Mouse (Mus musculus) heart, embryonic 10.5 days (tissue): ENCODE measurements at regions not wholly inside any gene's neighbourhood (a gene's known extent, or its start where the extent isn't known, plus 50 kb on each side); places are given as distances from the start of the nearest gene placed in this dataset.

Experiments
- DNase-seq: peaks from one replicate; pipeline ENCODE4 v3.0.0-alpha.2; 2017; ENCODE audit warnings: low spot score
- H3K27ac ChIP-seq: fragments of 300-500 bp; sonication (generic); 2 replicates; pipeline ENCODE4 v1.5.1; 2016; ENCODE audit warnings: mild to moderate bottlenecking
- H3K27me3 ChIP-seq: fragments of 300-500 bp; sonication (generic); 2 replicates; pipeline ENCODE4 v1.6.1; 2016; ENCODE audit warnings: mild to moderate bottlenecking; ENCODE audit not compliant: poor library complexity, insufficient read depth, severe bottlenecking
- H3K36me3 ChIP-seq: fragments of 300-500 bp; sonication (generic); 2 replicates; pipeline ENCODE4 v1.6.1; 2016; ENCODE audit warnings: mild to moderate bottlenecking, moderate library complexity
- H3K4me1 ChIP-seq: fragments of 300-500 bp; sonication (generic); 2 replicates; pipeline ENCODE4 v1.6.1; 2016; ENCODE audit warnings: mild to moderate bottlenecking
- H3K4me3 ChIP-seq: fragments of 300-500 bp; sonication (generic); 2 replicates; pipeline ENCODE4 v1.5.1; 2016; ENCODE audit warnings: mild to moderate bottlenecking, moderate library complexity
- H3K9me3 ChIP-seq: fragments of 300-500 bp; sonication (generic); 2 replicates; pipeline ENCODE4 v1.6.1; 2016; ENCODE audit warnings: mild to moderate bottlenecking, moderate library complexity
- WGBS: fragments of 180-500 bp; shearing (Covaris S2); methylation state at CpG from one replicate; pipeline ENCODE4 v1.1.7; 2016; 5-methylcytosine and 5-hydroxymethylcytosine counted together

GRCm38 (mm10) chr2:10757202-10757840 is 387.0 kb downstream of the Sfmbt2 start:
- Histone ChIP-seq H3K27me3 (no peaks in the 10 kb centered on the region), H3K27ac (no peak overlapping the region), H3K36me3 (no peaks in the 10 kb centered on the region), H3K4me3 (no peak overlapping the region), H3K4me1 (0 out of 2 replicates have a peak, but pooled peaks cover 11% of the 10 kb centered on the region), H3K9me3 (no peaks in the 10 kb centered on the region)
- WGBS = 65% methylated on average over 8 of the region's 8 CpGs
- DNase-seq = no peak

- 84% methylated on average over 1 of the region's 1 CpGs for WGBS
- H3K27me3 ChIP-seq = no peaks in the 10 kb centered on the region
- no peaks in the 10 kb centered on the region for H3K36me3 ChIP-seq
- H3K9me3 ChIP-seq = no peaks in the 10 kb centered on the region
- DNase-seq = no peak
- no peak overlapping the region for H3K4me3 ChIP-seq
- H3K27ac ChIP-seq = no peak overlapping the region
- H3K4me1 ChIP-seq = 0 out of 2 replicates have a peak, but pooled peaks cover 11% of the 10 kb centered on the region
Observed at GRCm38 (mm10) chr2:10757886-10758285, 387.6 kb downstream of the Sfmbt2 start.

DNA sequence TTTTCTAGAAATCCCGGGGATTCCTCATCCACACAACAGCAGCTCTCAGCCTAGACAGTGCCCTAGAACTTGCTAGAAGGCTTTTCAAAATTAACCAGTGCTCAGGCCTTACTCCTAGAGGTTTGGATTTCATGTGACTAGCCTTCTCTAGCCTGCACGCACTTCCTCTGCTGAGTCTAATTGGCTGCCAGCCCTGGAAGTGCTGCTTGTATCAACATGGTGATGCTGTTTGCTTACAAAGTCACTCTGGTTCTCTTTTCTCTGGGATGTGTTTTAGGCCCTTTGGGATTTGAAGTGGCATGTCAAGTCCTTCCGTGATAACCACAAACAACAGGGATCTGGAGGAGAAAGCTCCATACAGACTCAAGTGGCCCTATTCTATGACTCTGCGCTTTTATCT is 391.9 kb downstream of the Sfmbt2 start:
- Histone ChIP-seq H3K4me1 (0 out of 2 replicates have a peak, but pooled peaks cover 2% of the 10 kb centered on the region), H3K4me3 (no peak overlapping the region)

GRCm38 (mm10) chr2:10783071-10783470 is 388.8 kb upstream of the Prkcq start:
- H3K27ac ChIP-seq = no peak overlapping the region
- no peaks in the 10 kb centered on the region for H3K4me1 ChIP-seq
- H3K9me3 ChIP-seq = no peaks in the 10 kb centered on the region
- no peaks in the 10 kb centered on the region for H3K27me3 ChIP-seq
- WGBS = 56% methylated on average over 7 of the region's 7 CpGs
- no peaks in the 10 kb centered on the region for H3K36me3 ChIP-seq
- no peak overlapping the region for H3K4me3 ChIP-seq
- no peak for DNase-seq

More for the DNA sequence above, 391.9 kb downstream of the Sfmbt2 start:
- Histone ChIP-seq H3K36me3 (no peaks in the 10 kb centered on the region), H3K9me3 (no peaks in the 10 kb centered on the region), H3K27me3 (no peaks in the 10 kb centered on the region), H3K27ac (no peak overlapping the region)
- 51% methylated on average over 4 of the region's 4 CpGs for WGBS
- DNase-seq = no peak

DNA sequence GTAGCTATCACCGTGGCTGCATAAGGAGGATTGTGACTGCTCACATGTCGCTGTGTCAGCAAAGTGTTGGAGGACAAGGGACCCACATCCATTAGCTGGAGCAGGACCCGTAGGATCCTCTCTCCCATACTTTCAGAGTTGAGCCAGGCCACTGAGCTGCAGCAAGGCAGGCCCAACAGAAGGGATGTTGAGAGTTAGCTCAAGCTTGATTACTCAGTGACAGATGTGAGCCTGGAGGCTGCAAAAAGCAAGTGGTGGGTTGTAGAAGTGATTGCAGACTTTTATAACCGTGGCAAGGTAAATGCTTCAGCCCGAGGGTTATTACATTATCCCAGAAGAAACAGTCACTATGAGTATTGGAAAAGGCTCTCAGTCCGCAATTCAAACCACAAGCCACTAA is 388.3 kb upstream of the Prkcq start:
- no peak overlapping the region for H3K27ac ChIP-seq
- no peak for DNase-seq
- no peaks in the 10 kb centered on the region for H3K9me3 ChIP-seq
- H3K4me3 ChIP-seq = no peak overlapping the region
- no peaks in the 10 kb centered on the region for H3K36me3 ChIP-seq
- no peaks in the 10 kb centered on the region for H3K27me3 ChIP-seq
- H3K4me1 ChIP-seq = no peaks in the 10 kb centered on the region
- WGBS = 82% methylated on average over 6 of the region's 6 CpGs

- H3K9me3 ChIP-seq = no peaks in the 10 kb centered on the region
- H3K27ac ChIP-seq = no peak overlapping the region
- WGBS = 38% methylated on average over 2 of the region's 2 CpGs
- no peak for DNase-seq
- no peaks in the 10 kb centered on the region for H3K36me3 ChIP-seq
- no peaks in the 10 kb centered on the region for H3K27me3 ChIP-seq
- H3K4me1 ChIP-seq = no peaks in the 10 kb centered on the region
- H3K4me3 ChIP-seq = no peak overlapping the region
Observed at GRCm38 (mm10) chr2:10784266-10784665, 387.6 kb upstream of the Prkcq start.

- no peaks in the 10 kb centered on the region for H3K4me1 ChIP-seq
- 18% methylated on average over 2 of the region's 2 CpGs for WGBS
- H3K27me3 ChIP-seq = no peaks in the 10 kb centered on the region
- H3K9me3 ChIP-seq = no peaks in the 10 kb centered on the region
- no peak for DNase-seq
- no peaks in the 10 kb centered on the region for H3K36me3 ChIP-seq
- H3K4me3 ChIP-seq = no peak overlapping the region
- H3K27ac ChIP-seq = no peak overlapping the region
Observed at GRCm38 (mm10) chr2:10785156-10785555, 386.8 kb upstream of the Prkcq start.

DNA sequence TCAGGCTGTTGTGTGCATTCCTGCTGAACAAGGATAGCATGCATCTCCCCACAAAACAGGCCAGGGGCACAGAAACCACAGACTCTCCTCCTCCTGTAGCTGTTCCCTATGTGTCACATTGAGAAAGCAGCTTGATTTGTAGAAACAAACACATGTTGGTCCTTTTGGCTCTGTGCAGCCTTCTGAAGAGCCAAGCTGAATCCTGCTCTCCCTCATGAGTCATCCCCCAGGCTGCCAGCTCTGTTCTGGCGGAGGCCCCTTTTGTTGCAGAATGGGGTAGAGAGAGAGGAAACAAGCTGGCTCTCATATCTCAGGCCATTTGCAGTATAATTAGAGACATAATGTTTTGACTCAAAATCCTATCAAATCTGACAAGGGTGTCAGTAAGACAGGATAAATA is 383.4 kb upstream of the Prkcq start:
- H3K27me3 ChIP-seq = no peaks in the 10 kb centered on the region
- 37% methylated on average over 1 of the region's 1 CpGs for WGBS
- no peak overlapping the region for H3K27ac ChIP-seq
- H3K4me1 ChIP-seq = no peaks in the 10 kb centered on the region
- H3K36me3 ChIP-seq = no peaks in the 10 kb centered on the region
- H3K4me3 ChIP-seq = no peak overlapping the region
- no peak for DNase-seq
- no peaks in the 10 kb centered on the region for H3K9me3 ChIP-seq

- DNase-seq = no peak
- no peak overlapping the region for H3K4me3 ChIP-seq
- no peaks in the 10 kb centered on the region for H3K27me3 ChIP-seq
- H3K4me1 ChIP-seq = no peaks in the 10 kb centered on the region
- H3K9me3 ChIP-seq = no peaks in the 10 kb centered on the region
- H3K36me3 ChIP-seq = no peaks in the 10 kb centered on the region
- H3K27ac ChIP-seq = no peak overlapping the region
Observed at GRCm38 (mm10) chr2:10791233-10791632, 380.7 kb upstream of the Prkcq start.

DNA sequence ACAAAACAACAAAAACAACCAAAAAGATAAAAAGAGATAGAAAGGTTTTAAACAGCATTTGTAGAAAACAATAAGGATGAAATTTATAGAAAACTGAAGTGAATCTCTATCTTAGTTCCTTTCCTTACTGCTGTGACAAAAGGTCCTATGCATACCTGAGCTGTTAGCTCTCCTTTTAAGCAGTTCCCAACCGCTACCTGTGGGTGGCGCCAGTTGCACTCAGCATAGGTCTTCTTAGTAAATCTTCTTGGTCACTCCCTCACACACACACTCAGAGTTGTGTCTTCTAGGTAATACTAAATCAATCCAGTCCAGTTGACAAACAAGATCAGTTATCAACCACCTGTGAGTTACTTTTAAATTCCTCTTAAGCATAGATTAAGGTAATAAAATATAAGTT is 355.5 kb upstream of the Prkcq start:
- no peak overlapping the region for H3K4me3 ChIP-seq
- H3K9me3 ChIP-seq = no peaks in the 10 kb centered on the region
- no peaks in the 10 kb centered on the region for H3K36me3 ChIP-seq
- H3K27me3 ChIP-seq = no peaks in the 10 kb centered on the region
- no peaks in the 10 kb centered on the region for H3K4me1 ChIP-seq
- 24% methylated on average over 2 of the region's 2 CpGs for WGBS
- H3K27ac ChIP-seq = no peak overlapping the region
- DNase-seq = no peak

- Histone ChIP-seq H3K9me3 (no peaks in the 10 kb centered on the region), H3K27me3 (no peaks in the 10 kb centered on the region), H3K4me3 (peak overlapping the region; percentile 53), H3K36me3 (no peaks in the 10 kb centered on the region), H3K4me1 (no peaks in the 10 kb centered on the region), H3K27ac (0 out of 2 replicates have a peak overlapping the region, but pooled peaks have one; percentile 44)
- DNase-seq = peak; percentile 77
- 33% methylated on average over 29 of the region's 29 CpGs for WGBS
Observed at GRCm38 (mm10) chr2:10825278-10826133, 346.4 kb upstream of the Prkcq start.

GRCm38 (mm10) chr2:10826134-10826767 is 345.7 kb upstream of the Prkcq start:
- Histone ChIP-seq H3K4me3 (peak overlapping the region; percentile 53), H3K27ac (no peak overlapping the region), H3K9me3 (no peaks in the 10 kb centered on the region), H3K27me3 (no peaks in the 10 kb centered on the region), H3K36me3 (no peaks in the 10 kb centered on the region), H3K4me1 (no peaks in the 10 kb centered on the region)
- WGBS = 79% methylated on average over 10 of the region's 10 CpGs
- no peak for DNase-seq

- Histone ChIP-seq H3K4me3 (no peak overlapping the region), H3K4me1 (no peaks in the 10 kb centered on the region), H3K9me3 (no peaks in the 10 kb centered on the region), H3K27ac (no peak overlapping the region), H3K27me3 (no peaks in the 10 kb centered on the region), H3K36me3 (no peaks in the 10 kb centered on the region)
- WGBS = 73% methylated on average over 5 of the region's 5 CpGs
- DNase-seq = no peak
Observed at GRCm38 (mm10) chr2:10839976-10840375, 331.9 kb upstream of the Prkcq start.
